Mouse (Mus musculus): ENCODE results near the gene Dpm3.

- TF ChIP-seq CTCF (IDR thresholded peaks at IDR 0.05 in 2 of 3, conservative IDR thresholded peaks at IDR 0.05 in 1 of 3; ENCODE audit: control insufficient read depth in 1 of 3, insufficient read depth in 1 of 3, low read depth in 2 of 3, low read length in 3 of 3, poor library complexity in 1 of 3, severe bottlenecking in 1 of 3), result no peak
- no peak for TF ChIP-seq MAFK (IDR thresholded peaks at IDR 0.05; ENCODE audit: borderline replicate concordance, low read depth, low read length)
- TF ChIP-seq HCFC1 (IDR thresholded peaks at IDR 0.05; ENCODE audit: low read depth, low read length), result no peak
- TF ChIP-seq GATA1 (IDR thresholded peaks at IDR 0.05; ENCODE audit: low read depth, low read length), result no peak
- TF ChIP-seq POLR2A (IDR thresholded peaks at IDR 0.05; ENCODE audit: control insufficient read depth in 1 of 2, insufficient read depth in 1 of 2, low read depth in 1 of 2, low read length in 2 of 2, poor library complexity in 1 of 2), result no peak
- TF ChIP-seq MXI1 (IDR thresholded peaks at IDR 0.05; ENCODE audit: low read depth, low read length), result no peak
Measured at GRCm38 (mm10) chr3:89293247-89293918, 34.2 kb downstream of the Dpm3 start.

Measured in MEL (cell line).